Mouse (Mus musculus): ENCODE measurements around the gene Aloxe3.

Gene Aloxe3

DNA sequence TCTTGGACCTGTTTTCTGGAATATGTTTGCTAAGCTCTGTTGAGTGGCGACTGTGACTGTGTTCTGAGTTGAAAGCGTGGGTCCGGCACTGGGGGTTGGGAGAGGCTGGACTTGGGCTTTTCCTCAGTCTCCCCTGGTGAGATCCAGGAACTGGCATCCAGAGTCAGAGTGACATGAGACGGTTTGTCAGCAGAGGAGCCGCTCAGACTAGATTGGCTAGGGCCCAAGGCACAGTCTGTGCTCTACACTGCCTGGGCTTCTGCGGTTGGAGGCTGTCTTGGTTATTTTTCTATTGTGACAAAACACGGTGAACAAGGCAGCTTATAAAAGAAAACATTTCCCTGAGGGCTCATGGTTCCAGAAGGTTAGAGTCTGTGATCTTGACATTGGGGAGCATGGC, 21.9 kb downstream of the Aloxe3 start:
- CTCF ChIA-PET: no interaction called here
- POLR2A ChIA-PET: interaction anchor here in 1 of 4 experiments (0.6 kb wide), 1 partner anchor 126 kb away, joined by 3 read pairs; no protein-coding TSS in a partner anchor

DNA sequence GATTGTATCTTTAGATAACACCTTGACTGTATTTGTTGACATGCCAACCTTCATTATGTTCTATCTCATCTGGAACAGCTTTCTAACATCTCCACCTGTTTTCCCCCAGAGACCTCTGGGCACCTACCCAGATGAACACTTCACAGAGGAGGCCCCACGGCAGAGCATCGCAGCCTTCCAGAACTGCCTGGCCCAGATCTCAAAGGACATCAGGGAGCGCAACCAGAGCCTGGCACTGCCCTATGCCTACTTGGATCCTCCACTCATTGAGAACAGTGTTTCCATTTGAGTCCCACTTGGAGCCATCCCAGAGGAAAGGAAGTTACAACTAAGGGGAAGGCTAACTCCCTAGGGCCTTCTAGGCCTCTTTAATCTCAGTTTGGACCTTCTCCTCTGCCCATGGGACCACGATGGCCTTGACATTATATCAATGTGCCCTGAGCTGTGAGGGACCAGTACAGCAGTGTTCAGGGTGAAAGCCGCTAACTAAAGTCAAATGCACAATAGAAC, 22.8 kb downstream of the Aloxe3 start:
- CTCF ChIA-PET: interaction anchor here in 2 of 4 experiments (0.7 to 1.7 kb wide), 4 partner anchors 10 to 24 kb away, joined by 3 to 7 read pairs (median 5); no protein-coding TSS in a partner anchor
- POLR2A ChIA-PET: interaction anchor here in 2 of 4 experiments (0.8 to 2.7 kb wide), 4 partner anchors 12 to 80 kb away, joined by 3 to 12 read pairs (median 4); no protein-coding TSS in a partner anchor

- ChIA-PET POLR2A (interaction anchor here (0.6 to 3.0 kb wide), 9 partner anchors 9 to 604 kb away, joined by 3 to 13 read pairs (median 4); no protein-coding TSS in a partner anchor), CTCF (interaction anchor here in 3 of 4 experiments (0.6 to 1.9 kb wide), 7 partner anchors 16 to 580 kb away, joined by 3 to 7 read pairs (median 6); no protein-coding TSS in a partner anchor)
Observed at GRCm38 (mm10) chr11:69149728-69150127, 24.0 kb downstream of the Aloxe3 start.

- ChIA-PET POLR2A (interaction anchor here (0.6 to 3.0 kb wide), 13 partner anchors 9 to 609 kb away, joined by 3 to 13 read pairs (median 4); no protein-coding TSS in a partner anchor), CTCF (interaction anchor here (0.5 to 2.0 kb wide), 17 partner anchors 9 to 912 kb away, joined by 3 to 8 read pairs (median 4); partner anchors contain the start of gene Trappc1 (in 1 of the 4))
Observed at GRCm38 (mm10) chr11:69150444-69150843, 24.7 kb downstream of the Aloxe3 start.

GRCm38 (mm10) chr11:69151004-69151403, 25.3 kb downstream of the Aloxe3 start:
- CTCF ChIA-PET: interaction anchor here (0.5 to 2.1 kb wide), 17 partner anchors 9 to 912 kb away, joined by 3 to 14 read pairs (median 4); partner anchors contain the start of gene Trappc1 (in 1 of the 4)
- POLR2A ChIA-PET: interaction anchor here (0.6 to 3.0 kb wide), 11 partner anchors 10 to 609 kb away, joined by 3 to 13 read pairs (median 4); no protein-coding TSS in a partner anchor

DNA sequence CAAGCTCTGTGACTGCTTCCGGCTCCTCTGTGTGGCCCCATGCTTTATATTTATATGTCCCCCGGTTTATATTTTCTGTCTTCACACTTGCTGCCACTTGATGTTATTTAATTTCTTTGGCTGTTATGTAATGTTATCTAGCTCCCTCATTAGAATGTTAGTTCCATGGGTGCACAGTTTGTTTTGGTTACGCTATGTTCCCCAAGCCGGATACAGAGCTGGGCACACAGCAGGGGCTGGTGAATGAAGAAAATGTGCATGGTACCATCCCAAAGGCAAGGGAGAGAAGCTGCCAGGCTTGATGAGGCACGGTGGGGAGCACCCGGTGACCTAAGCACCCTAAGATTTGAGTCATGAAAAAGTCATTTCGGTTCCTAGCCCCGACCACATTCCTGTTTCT, 28.1 kb downstream of the Aloxe3 start:
- CTCF ChIA-PET: interaction anchor here in 1 of 4 experiments (1.1 to 1.5 kb wide), 2 partner anchors 18 to 20 kb away, joined by 4 read pairs; no protein-coding TSS in a partner anchor

DNA sequence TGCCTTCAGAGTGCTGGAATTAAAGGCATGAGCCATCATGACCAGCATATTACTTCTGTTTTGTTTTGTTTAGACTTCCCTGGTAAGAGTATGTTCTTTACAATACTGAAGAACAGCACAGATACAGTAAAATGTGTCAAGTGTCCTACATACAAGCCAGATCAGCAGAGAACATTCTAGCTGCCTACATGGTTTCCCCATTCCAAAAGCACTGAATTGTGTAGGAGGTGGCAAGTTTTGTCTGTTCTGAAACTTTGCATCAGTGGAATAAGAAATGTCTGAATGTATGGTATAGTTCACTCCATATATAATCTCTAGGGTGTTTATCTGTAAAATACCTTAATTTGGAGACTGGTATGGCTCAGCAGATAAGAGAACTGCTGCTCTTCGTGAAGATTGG, 29.7 kb downstream of the Aloxe3 start:
- POLR2A ChIA-PET: no interaction called here
- CTCF ChIA-PET: no interaction called here

More for the DNA sequence above, 28.1 kb downstream of the Aloxe3 start:
- POLR2A ChIA-PET: interaction anchor here in 1 of 4 experiments (1.1 kb wide), 1 partner anchor 13 kb away, joined by 3 read pairs; no protein-coding TSS in a partner anchor

DNA sequence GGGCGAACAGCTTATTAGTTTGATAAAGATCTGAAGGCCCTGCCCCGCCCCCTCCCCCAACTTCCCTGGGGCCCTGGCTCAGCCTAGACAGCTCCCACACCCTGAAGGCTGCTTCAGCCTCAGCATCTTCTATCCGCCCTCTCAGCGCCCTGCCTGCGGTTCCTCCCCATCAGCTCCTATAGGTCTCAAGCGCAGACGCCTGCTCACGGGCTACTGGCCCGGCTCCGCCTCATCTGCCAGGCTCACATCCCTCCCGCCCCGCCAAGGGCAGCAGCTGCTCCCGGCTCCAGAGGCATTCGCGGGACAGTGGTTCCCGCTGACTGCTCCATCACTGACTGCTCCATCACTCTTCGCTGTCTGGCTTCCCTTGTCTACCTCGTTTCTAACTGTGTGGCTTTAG, 31.1 kb downstream of the Aloxe3 start, which contains the start of gene Alox12b:
Gene Alox12b, plus strand, starts transcription at position 190 of the 400 bp plus-strand sequence.
- POLR2A ChIA-PET: interaction anchor here in 3 of 4 experiments (1.1 to 1.6 kb wide), 3 partner anchors 10 to 84 kb away, joined by 3 to 7 read pairs (median 3); no protein-coding TSS in a partner anchor
- CTCF ChIA-PET: interaction anchor here in 3 of 4 experiments (0.5 to 1.3 kb wide), 9 partner anchors 15 to 772 kb away, joined by 3 to 8 read pairs (median 3); no protein-coding TSS in a partner anchor

- ChIA-PET POLR2A (no interaction called here), CTCF (no interaction called here)
Observed at GRCm38 (mm10) chr11:69169313-69169712, 43.6 kb downstream of the Aloxe3 start.

- ChIA-PET POLR2A (interaction anchor here in 3 of 4 experiments (0.6 to 1.6 kb wide), 8 partner anchors 20 to 105 kb away, joined by 3 to 8 read pairs (median 3); partner anchors contain the start of genes Alox8 (in 1 of the 3) and Per1 (in 1 of the 3)), CTCF (interaction anchor here (0.5 to 2.5 kb wide), 51 partner anchors 8 to 1462 kb away, joined by 3 to 17 read pairs (median 3); partner anchors contain the start of genes Alox12b (in 1 of the 4), Aloxe3 (in 1 of the 4), Borcs6 (in 1 of the 4) and Cntrob (in 1 of the 4))
Observed at GRCm38 (mm10) chr11:69171626-69172025, 45.9 kb downstream of the Aloxe3 start.

GRCm38 (mm10) chr11:69172606-69173005, 46.9 kb downstream of the Aloxe3 start:
- CTCF ChIA-PET: interaction anchor here in 2 of 4 experiments (0.7 to 1.5 kb wide), 5 partner anchors 14 to 75 kb away, joined by 3 to 4 read pairs (median 3); no protein-coding TSS in a partner anchor
- POLR2A ChIA-PET: interaction anchor here in 2 of 4 experiments (1.2 kb wide), 2 partner anchors 31 to 78 kb away, joined by 3 read pairs; partner anchors contain the start of gene Per1 (in 1 of the 2)

DNA sequence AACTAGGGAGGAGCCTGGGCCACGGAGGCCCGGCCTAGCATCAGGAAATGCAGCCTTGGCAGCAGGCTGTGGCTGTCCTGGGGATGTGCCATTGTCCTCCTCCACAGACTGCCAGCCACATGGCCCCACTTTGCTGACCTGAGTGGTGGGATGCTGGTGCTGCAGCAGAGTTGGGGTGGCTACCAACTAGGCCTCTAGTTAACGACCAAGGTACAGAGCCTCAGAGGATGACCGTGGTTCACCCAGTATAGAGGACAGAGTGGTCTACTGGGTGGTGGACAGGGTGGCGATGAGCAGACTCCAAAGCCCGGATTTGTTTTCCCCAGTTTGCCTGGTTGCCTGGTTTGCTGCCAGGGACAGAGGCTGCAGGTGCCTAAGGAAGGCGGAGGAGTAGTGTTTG, 49.0 kb downstream of the Aloxe3 start:
- POLR2A ChIA-PET: interaction anchor here in 2 of 4 experiments (0.7 to 1.4 kb wide), 2 partner anchors 41 to 193 kb away, joined by 3 read pairs; no protein-coding TSS in a partner anchor
- CTCF ChIA-PET: interaction anchor here in 1 of 4 experiments (1.4 kb wide), 1 partner anchor 22 kb away, joined by 3 read pairs; no protein-coding TSS in a partner anchor

- ChIA-PET POLR2A (no interaction called here), CTCF (no interaction called here)
Observed at GRCm38 (mm10) chr11:69178525-69178924, 52.8 kb downstream of the Aloxe3 start.

GRCm38 (mm10) chr11:69179512-69179911, 53.8 kb downstream of the Aloxe3 start:
- CTCF ChIA-PET: interaction anchor here in 2 of 4 experiments (0.5 to 0.6 kb wide), 2 partner anchors 259 to 681 kb away, joined by 3 to 9 read pairs; no protein-coding TSS in a partner anchor
- POLR2A ChIA-PET: interaction anchor here in 2 of 4 experiments (0.7 to 1.1 kb wide), 2 partner anchors 106 to 259 kb away, joined by 3 to 6 read pairs; no protein-coding TSS in a partner anchor

DNA sequence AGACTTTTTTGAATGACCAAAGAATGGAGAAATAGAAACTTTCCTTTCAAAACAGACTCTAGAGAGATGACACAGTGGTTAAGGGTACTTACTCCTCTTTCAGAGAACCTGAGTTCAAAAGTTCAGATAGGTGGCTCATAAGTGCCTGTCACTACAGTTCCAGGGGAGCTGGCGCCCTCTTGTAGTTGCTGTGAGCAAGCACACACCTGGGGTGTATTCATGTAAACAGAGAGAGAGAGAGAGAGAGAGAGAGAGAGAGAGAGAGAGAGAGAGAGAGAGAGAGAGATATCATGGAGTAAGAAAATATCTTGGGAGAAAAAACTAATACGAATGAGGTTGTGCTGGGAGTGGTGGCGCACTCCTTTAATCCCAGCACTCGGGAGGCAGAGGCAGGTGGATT, 54.4 kb downstream of the Aloxe3 start:
- ChIA-PET CTCF (no interaction called here), POLR2A (interaction anchor here in 2 of 4 experiments (0.7 to 1.1 kb wide), 2 partner anchors 107 to 258 kb away, joined by 3 to 6 read pairs; no protein-coding TSS in a partner anchor)

- CTCF ChIA-PET: interaction anchor here in 2 of 4 experiments (1.1 to 1.5 kb wide), 5 partner anchors 13 to 43 kb away, joined by 3 to 4 read pairs (median 4); no protein-coding TSS in a partner anchor
- POLR2A ChIA-PET: interaction anchor here in 2 of 4 experiments (0.6 to 0.7 kb wide), 3 partner anchors 16 to 845 kb away, joined by 3 read pairs; no protein-coding TSS in a partner anchor
Observed at GRCm38 (mm10) chr11:69185031-69185430, 59.3 kb downstream of the Aloxe3 start.

- ChIA-PET CTCF (interaction anchor here in 3 of 4 experiments (0.6 to 1.5 kb wide), 6 partner anchors 12 to 88 kb away, joined by 3 to 4 read pairs (median 3); partner anchors contain the start of gene Alox8 (in 1 of the 3)), POLR2A (interaction anchor here in 2 of 4 experiments (0.7 to 1.3 kb wide), 3 partner anchors 17 to 137 kb away, joined by 3 read pairs; partner anchors contain the start of genes Cntrob (in 1 of the 2) and Trappc1 (in 1 of the 2))
Observed at GRCm38 (mm10) chr11:69185936-69186335, 60.2 kb downstream of the Aloxe3 start.

DNA sequence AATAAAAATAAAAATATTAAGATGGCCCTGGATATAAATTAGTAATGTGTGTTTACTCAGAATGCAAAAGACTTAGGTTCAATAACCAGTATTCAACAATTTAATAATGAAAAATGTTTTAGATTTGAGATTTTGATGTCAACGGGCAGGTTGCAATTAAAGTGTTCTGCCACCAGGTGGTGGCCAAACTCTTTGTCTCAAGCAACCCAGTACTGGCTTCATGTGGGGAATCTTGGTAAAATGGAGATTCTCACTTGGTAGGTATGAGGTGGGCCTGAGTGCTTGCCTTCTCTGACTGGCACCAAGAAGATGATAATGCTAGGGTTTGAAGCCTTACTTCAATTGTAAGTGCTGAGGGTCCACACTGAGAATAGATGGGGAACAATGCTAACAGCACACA, 67.1 kb downstream of the Aloxe3 start:
- ChIA-PET POLR2A (no interaction called here), CTCF (interaction anchor here in 2 of 4 experiments (0.9 to 1.7 kb wide), 4 partner anchors 18 to 133 kb away, joined by 3 to 8 read pairs (median 4); partner anchors contain the start of gene Borcs6 (in 1 of the 2))

All from embryonic stem cell, embryonic (primary cell).